Mouse (Mus musculus): ENCODE data around the gene Trim45. TPM values are rescaled to one million over a fixed set of nuclear protein-coding genes. Genes with fewer than 3 reads are reported as not detected.

Gene Trim45
- total RNA-seq, 2 experiments from 2014 or later = 9.7 to 10.2 TPM

DNA sequence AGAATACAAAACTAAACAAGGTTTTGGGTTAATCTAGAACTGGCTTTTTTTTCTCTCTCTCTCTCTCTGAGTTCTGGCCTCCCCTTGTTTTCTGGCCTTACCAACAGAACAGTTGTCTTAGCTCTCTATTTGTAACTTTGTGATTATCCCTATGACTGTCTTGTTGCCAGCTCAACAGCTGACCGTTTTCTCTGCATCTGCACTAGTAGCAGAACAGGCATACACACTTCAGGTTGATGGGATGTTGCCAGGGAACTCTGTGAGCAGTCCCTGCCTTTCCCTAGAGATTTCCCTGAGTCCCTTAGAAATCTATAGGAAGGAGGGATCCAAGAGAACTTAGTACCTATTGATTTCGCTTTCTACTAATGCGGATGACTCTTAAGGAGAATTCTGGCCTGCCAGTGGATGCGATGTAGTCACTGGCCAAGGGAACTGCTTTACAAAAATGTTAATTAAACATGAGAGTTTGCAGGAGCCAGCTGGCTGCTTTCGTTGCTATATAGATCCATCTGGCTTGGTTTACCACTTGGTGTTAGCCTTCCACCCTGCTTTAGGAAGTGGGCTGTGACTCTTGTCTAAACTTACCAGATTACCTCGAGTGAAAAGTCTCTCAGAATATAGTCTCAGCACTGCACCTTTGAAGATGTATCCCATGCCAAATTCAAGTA lies 2.2 kb downstream of the Trim45 start:
- DNase-seq (ENCODE audit: low spot score) = no peak
- intact Hi-C loops (cut with DNase I) = loop anchor here (5.0 kb wide), 1 partner anchor 237 kb away; the partner anchor contains the start of gene Man1a2

DNA sequence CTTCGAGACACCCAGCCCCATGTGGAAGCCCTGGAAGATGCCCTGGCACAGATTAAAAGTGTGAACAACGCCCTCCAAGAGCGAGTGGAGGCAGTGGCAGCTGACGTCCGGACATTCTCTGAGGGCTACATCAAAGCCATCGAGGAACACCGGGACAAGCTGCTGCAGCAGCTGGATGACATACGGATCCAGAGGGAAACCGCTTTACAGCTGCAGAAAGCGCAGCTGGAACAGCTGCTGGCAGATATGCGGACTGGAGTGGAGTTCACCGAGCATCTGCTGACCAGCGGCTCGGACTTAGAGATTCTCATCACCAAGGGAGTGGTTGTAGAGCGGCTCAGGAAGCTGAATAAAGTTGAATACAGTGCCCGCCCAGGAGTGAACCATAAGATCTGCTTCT lies 3.2 kb downstream of the Trim45 start:
- intact Hi-C loops (cut with DNase I) = no loop called here
- peak; percentile 13 for DNase-seq (ENCODE audit: low spot score)

- intact Hi-C loops (cut with DNase I) = no loop called here
Measured at GRCm38 (mm10) chr3:100931332-100932076, 9.5 kb downstream of the Trim45 start.

GRCm38 (mm10) chr3:100932077-100932944 lies 10.3 kb downstream of the Trim45 start:
- no peak for DNase-seq (ENCODE audit: low spot score)
- intact Hi-C loops (cut with DNase I) = no loop called here

More at GRCm38 (mm10) chr3:100931332-100932076, 9.5 kb downstream of the Trim45 start:
- DNase-seq (ENCODE audit: low spot score) = no peak

GRCm38 (mm10) chr3:100935521-100935920 lies 13.5 kb downstream of the Trim45 start:
- intact Hi-C loops (cut with DNase I) = no loop called here
- no peak for DNase-seq (ENCODE audit: low spot score)

GRCm38 (mm10) chr3:100936201-100936600 lies 14.2 kb downstream of the Trim45 start:
- intact Hi-C loops (cut with DNase I) = no loop called here
- no peak for DNase-seq (ENCODE audit: low spot score)

DNA sequence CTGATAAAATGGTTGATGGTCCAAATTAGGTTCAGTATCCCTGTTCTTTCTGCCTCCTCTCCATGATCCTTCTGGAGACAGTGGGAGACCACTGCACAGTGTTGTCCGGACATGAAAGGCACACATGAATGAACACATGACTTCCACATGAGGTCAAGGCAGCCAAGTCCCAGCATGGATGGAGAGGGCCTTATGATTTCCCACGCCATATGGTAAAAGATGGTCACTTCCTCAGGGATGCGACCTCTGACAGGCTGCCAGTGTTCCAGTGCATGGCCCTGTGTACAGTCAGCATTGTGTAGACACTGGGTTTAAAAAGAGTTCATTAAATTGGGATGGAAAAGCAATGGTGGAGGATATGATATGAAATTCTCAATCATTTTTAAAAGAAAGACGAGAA lies 16.2 kb downstream of the Trim45 start:
- DNase-seq (ENCODE audit: low spot score) = no peak
- intact Hi-C loops (cut with DNase I) = no loop called here

DNA sequence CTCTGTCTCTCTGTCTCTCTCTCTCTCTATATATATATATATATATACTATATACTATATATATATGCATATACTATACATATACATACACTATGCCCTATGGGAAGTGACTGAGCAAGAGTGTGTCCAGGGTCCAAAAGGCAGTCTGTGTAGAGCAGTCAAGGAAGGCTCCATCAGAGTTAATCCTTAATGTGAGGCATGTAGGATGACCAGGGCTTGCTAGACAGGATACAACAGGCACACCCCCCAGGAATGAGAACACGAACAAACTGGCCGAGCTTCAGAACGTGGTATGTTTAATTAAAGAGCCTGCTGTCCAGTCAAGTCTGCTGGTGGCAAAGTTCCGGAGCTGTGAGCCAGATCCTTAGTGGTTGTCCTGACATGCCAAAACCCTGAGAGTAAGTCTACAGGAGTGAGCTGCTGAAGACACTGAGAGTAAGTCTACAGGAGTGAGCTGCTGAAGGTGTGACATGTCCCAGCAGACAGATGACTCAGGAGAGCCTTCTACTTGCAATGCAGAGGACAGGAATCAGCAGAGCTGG lies 18.6 kb downstream of the Trim45 start:
- intact Hi-C loops (cut with DNase I) = no loop called here
- DNase-seq (ENCODE audit: low spot score) = no peak

- intact Hi-C loops (cut with DNase I) = no loop called here
- DNase-seq (ENCODE audit: low spot score) = no peak
Measured at GRCm38 (mm10) chr3:100947286-100947685, 25.3 kb downstream of the Trim45 start.

DNA sequence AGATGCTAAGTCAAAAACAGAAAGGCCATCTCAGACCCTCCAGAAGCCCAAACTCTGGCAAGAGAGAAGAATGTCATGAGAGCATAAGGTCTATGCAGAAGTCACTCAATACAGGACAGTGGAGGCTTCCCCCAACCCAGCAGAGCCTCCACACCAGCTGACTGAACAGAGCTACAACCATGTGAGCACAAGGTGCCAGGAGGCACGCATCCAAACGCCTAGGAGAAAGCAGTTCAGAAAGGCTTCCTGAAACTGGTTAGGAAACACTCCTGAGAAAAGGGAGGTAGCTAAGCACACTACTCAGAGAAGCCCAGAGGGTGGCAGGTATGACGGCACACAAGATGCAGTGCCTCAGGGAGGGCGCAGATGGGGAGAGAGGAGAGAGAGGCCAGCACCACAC lies 29.5 kb downstream of the Trim45 start:
- intact Hi-C loops (cut with DNase I) = no loop called here
- DNase-seq (ENCODE audit: low spot score) = no peak

DNA sequence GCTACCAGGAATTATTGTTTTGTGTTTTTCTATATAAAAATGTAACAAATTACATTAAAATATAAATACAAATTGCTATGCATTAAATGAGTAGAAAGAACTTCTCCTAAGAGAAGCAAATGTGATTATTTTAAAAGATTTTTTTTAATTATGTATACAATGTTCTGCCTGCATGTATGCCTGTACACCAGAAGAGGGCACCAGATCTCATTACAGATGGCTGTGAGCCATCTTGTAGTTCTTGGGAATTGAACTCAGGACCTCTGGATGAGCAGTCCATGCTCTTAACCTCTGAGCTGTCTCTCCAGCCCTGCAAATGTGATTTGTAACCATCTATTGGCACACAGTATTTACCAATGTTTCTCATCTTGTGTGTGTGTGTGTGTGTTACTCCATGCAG lies 32.6 kb downstream of the Trim45 start:
- no peak for DNase-seq (ENCODE audit: low spot score)
- intact Hi-C loops (cut with DNase I) = no loop called here

DNA sequence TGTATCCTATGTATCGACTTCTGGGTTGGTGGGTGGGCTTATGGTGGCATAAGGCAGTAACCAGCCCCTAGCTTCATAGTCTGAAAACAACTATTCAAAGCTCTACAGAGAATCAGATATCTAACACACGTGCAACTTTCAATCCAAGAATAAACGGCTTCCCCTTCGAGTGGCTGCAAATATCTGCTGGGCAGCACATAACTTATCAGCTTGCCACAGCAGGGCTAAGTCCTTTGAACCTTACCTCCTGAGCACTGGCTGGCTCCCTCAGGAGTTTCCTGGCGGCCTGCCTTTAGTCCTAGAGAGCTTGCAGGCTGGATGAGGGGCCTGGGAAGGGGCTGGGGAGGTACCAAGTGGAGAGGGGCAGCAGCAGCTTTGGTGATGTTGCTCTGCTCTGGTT lies 39.0 kb downstream of the Trim45 start:
- intact Hi-C loops (cut with DNase I) = loop anchor here (10.0 kb wide), 1 partner anchor 854 kb away; no protein-coding TSS in a partner anchor
- DNase-seq (ENCODE audit: low spot score) = no peak

DNA sequence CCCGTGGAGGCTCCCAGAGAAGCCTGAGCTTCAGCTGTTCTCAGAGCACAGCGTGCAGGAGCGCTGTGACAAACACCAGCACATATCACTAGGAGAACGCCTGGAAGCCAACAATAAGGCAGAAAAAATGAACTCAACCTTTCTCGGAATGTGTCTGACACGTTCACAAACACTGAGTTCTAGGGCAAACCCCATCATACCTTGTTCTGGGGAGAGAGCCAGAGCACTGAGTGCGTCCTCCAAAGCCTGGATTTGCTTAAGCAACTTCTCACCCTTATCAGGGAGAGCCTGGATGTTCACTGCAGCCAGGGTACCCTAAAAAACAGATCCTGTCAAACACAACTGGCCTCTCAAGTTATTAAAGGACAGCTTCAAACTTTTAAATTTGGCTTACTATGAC lies 39.5 kb downstream of the Trim45 start:
- no peak for DNase-seq (ENCODE audit: low spot score)
- intact Hi-C loops (cut with DNase I) = loop anchor here (10.0 kb wide), 1 partner anchor 853 kb away; no protein-coding TSS in a partner anchor

DNA sequence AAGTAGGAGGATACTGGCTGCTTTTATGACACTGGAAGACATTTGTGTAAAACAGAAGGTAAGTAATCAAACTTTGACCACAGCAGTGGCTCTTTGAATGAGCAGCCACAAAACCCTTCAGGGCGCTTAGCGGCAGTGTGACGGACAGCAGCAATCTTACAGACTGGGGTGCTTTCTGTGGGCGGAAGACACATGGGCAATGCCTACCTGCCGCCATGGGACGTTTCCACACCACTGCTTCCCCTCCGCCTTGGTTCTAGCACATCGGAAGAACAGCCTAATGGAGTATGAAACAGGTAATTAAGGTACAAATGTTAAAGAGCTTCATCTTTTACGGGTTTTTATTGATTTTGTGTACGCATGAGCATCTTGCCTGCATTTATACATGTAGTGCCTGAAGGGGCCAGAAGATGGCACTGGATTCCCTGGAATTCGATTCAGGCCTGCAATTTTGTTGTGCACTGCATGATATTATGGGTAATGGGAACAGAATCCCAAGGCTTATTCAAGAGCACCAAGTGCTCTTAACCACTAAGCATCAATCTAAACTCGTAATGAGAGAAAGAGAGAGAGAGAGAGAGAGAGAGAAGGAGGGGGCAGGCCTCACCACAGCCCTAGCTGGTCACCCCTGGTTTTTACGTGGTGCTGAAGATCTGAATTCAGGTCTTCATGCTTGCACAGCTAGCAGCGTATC lies 42.0 kb downstream of the Trim45 start:
- DNase-seq (ENCODE audit: low spot score) = no peak
- intact Hi-C loops (cut with DNase I) = loop anchor here (10.0 kb wide), 1 partner anchor 851 kb away; no protein-coding TSS in a partner anchor

DNA sequence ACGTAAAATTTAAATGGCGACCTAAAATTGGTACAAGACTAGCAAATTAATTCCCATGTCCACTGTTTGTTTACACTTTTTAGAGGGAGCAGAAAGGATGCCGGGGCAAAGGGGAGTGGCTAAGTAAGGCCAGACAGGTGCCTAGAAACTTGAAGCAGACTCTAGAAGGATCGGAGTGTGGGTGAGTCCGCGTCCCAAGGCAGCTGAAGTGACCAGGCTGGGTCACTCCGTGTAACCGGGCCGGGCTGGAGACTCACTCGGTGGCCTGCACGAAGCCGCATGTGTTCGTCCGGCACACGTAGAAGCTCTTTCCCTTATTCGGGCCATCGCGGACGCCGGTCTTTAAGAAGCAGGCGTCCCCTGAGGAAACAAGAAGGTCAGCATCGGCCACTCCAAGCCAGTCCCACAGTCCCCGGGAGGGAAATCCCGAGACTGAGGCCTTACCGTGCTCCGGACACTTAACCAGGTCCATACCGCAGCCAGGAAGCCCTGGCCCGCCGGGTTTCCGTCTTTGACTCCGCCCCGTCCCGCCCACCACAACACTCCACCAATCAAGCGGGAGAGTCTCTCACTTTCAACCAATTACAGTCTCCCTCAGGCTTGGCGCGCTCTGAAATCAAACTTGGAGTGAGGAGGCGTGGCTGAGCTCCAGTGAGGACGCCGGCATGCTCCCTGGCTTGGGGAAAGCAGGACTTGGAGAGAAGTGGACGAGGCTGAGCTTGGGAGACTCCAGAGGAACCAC lies 47.3 kb downstream of the Trim45 start, which contains the start of gene Ttf2:
Ttf2 (minus strand) TSS at position 488 of the 742 bp plus-strand sequence.
- DNase-seq (ENCODE audit: low spot score) = peak; percentile 87
- intact Hi-C loops (cut with DNase I) = loop anchor here (10.0 kb wide), 1 partner anchor 845 kb away; no protein-coding TSS in a partner anchor

GRCm38 (mm10) chr3:100973906-100974305 lies 51.9 kb downstream of the Trim45 start:
- DNase-seq (ENCODE audit: low spot score) = no peak
- intact Hi-C loops (cut with DNase I) = loop anchor here (1.0 to 5.0 kb wide), 4 partner anchors 25 to 488 kb away; no protein-coding TSS in a partner anchor

- no peak for DNase-seq (ENCODE audit: low spot score)
- intact Hi-C loops (cut with DNase I) = no loop called here
Measured at GRCm38 (mm10) chr3:100979290-100979689, 57.3 kb downstream of the Trim45 start.
